Mouse (Mus musculus) kidney, postnatal 0 days (tissue): ENCODE data around the gene Garnl3. TPM values are rescaled to one million over a fixed set of nuclear protein-coding genes. Genes with fewer than 3 reads are reported as not detected.

Experiments
- ATAC-seq: fragments of 200-750 bp; cut with Nextera tagmentation; replicated peaks from 2 replicates; pipeline ENCODE4 v1.8.0; 2017; ENCODE audit warnings: low read depth, moderate number of reproducible peaks, moderate TSS enrichment, moderate library complexity; ENCODE audit not compliant: low FRiP score
- DNase-seq: peaks from one replicate; pipeline ENCODE4 v3.0.0-alpha.2; 2016; ENCODE audit warnings: low spot score
- H3K27ac ChIP-seq: fragments of 300-500 bp; sonication (generic); 2 replicates; pipeline ENCODE4 v1.5.1; 2014; ENCODE audit warnings: mild to moderate bottlenecking
- H3K27me3 ChIP-seq: fragments of 300-500 bp; sonication (generic); 2 replicates; pipeline ENCODE4 v1.6.1; 2014; ENCODE audit warnings: low read length, mixed read lengths; ENCODE audit not compliant: insufficient read depth
- H3K36me3 ChIP-seq: fragments of 300-500 bp; sonication (generic); 2 replicates; pipeline ENCODE4 v1.6.1; 2014; ENCODE audit warnings: low read length, mixed read lengths; ENCODE audit not compliant: insufficient read depth
- H3K4me1 ChIP-seq: fragments of 300-500 bp; sonication (generic); replicated peaks from 2 replicates; pipeline ENCODE4 v1.6.1; 2014; ENCODE audit warnings: antibody characterized with exemption, low read length, mixed read lengths; ENCODE audit not compliant: insufficient read depth
- H3K4me2 ChIP-seq: fragments of 300-500 bp; sonication (generic); 2 replicates; pipeline ENCODE4 v1.6.1; 2014; ENCODE audit warnings: mild to moderate bottlenecking, low read length, moderate library complexity, mixed read lengths
- H3K4me3 ChIP-seq: fragments of 300-500 bp; sonication (generic); replicated peaks from 2 replicates; pipeline ENCODE4 v1.5.1; 2014; ENCODE audit warnings: low read depth, low read length
- H3K9ac ChIP-seq: fragments of 300-500 bp; sonication (generic); 2 replicates; pipeline ENCODE4 v1.6.1; 2014; ENCODE audit warnings: low read depth, low read length
- H3K9me3 ChIP-seq: fragments of 300-500 bp; sonication (generic); replicated peaks from 2 replicates; pipeline ENCODE4 v1.6.1; 2016; ENCODE audit warnings: low read length, inconsistent platforms, mixed read lengths
- CTCF ChIP-seq: IDR thresholded peaks from 2 replicates; pipeline ENCODE4 v1.5.1; 2016; ENCODE audit warnings: antibody characterized with exemption, low read depth, mild to moderate bottlenecking, moderate library complexity
- WGBS: fragments of 180-500 bp; shearing (Covaris S2); extraction: QIAGEN DNeasy Blood & Tissue Kit; methylation state at CpG from one replicate; pipeline ENCODE4 v1.1.7; 2014; 5-methylcytosine and 5-hydroxymethylcytosine counted together
- polyA plus RNA-seq: library from polyadenylated mRNA; unstranded; fragments of >200 nt; fragmentation: Nextera tagmentation; extraction: Ambion mirVana; gene quantifications from 2 replicates; pipeline ENCODE4 v1.2.1, GENCODE M21; 2015

Gene Garnl3
- polyA plus RNA-seq, result 6.6 and 6.9 TPM in 2 replicates

- peak; percentile 75 for TF ChIP-seq CTCF
- DNase-seq (peak; percentile 77), ATAC-seq (peak; percentile 3)
- H3K4me1 ChIP-seq, result peaks cover 4% of the 10 kb centered on the region
- H3K4me2 ChIP-seq, result peak within 1 kb of the TSS; percentile 91
- peak within 1 kb of the TSS; percentile 58 for H3K4me3 ChIP-seq
- no peaks in the 10 kb centered on the region for H3K36me3 ChIP-seq
- H3K9me3 ChIP-seq, result no peaks in the 10 kb centered on the region
- peak within 1 kb of the TSS; percentile 37 for H3K27ac ChIP-seq
- H3K27me3 ChIP-seq, result no peaks in the 10 kb centered on the region
- peak within 1 kb of the TSS; percentile 49; the same call in 1 of the 2 replicates for H3K9ac ChIP-seq
- WGBS, result under 1% methylated on average over 22 of the region's 22 CpGs
These were observed at the start of gene Garnl3 for GRCm38 (mm10) chr2:33131500-33132092. Gene Garnl3 (minus strand): TSS chr2:33131654.

- Histone ChIP-seq H3K4me1 (peaks cover 9% of the 10 kb centered on the region; the same call in 1 of the 2 replicates), H3K4me2 (no peak overlapping the region), H3K9me3 (no peaks in the 10 kb centered on the region), H3K27ac (peak overlapping the region; percentile 31; the same call in 1 of the 2 replicates), H3K27me3 (no peaks in the 10 kb centered on the region), H3K9ac (no peak overlapping the region), H3K4me3 (no peak overlapping the region), H3K36me3 (no peaks in the 10 kb centered on the region)
- peak; percentile 74 for ATAC-seq
- DNase-seq, result peak; percentile 76
- WGBS, result 34% methylated on average over 16 of the region's 16 CpGs
- TF ChIP-seq CTCF, result no peak
These were observed 48.6 kb upstream of the Garnl3 start for GRCm38 (mm10) chr2:33179930-33180630.

GRCm38 (mm10) chr2:33179171-33179929 lies 47.9 kb upstream of the Garnl3 start:
- WGBS, result 56% methylated on average over 14 of the region's 14 CpGs
- no peaks in the 10 kb centered on the region for H3K36me3 ChIP-seq
- DNase-seq (no peak), ATAC-seq (no peak; the same call in 1 of the 2 replicates)
- H3K9ac ChIP-seq, result no peak overlapping the region
- H3K4me3 ChIP-seq, result no peak overlapping the region
- no peaks in the 10 kb centered on the region for H3K9me3 ChIP-seq
- peak overlapping the region; percentile 31; the same call in 1 of the 2 replicates for H3K27ac ChIP-seq
- no peak overlapping the region for H3K4me2 ChIP-seq
- TF ChIP-seq CTCF, result no peak
- peaks cover 9% of the 10 kb centered on the region; the same call in 1 of the 2 replicates for H3K4me1 ChIP-seq
- no peaks in the 10 kb centered on the region for H3K27me3 ChIP-seq

- peaks cover 9% of the 10 kb centered on the region; the same call in 1 of the 2 replicates for H3K4me1 ChIP-seq
- WGBS, result 75% methylated on average over 11 of the region's 11 CpGs
- no peak for TF ChIP-seq CTCF
- ATAC-seq (no peak; the same call in 1 of the 2 replicates), DNase-seq (no peak)
- H3K27me3 ChIP-seq, result no peaks in the 10 kb centered on the region
- H3K27ac ChIP-seq, result no peak overlapping the region
- no peaks in the 10 kb centered on the region for H3K36me3 ChIP-seq
- H3K4me3 ChIP-seq, result no peak overlapping the region
- no peaks in the 10 kb centered on the region for H3K9me3 ChIP-seq
- no peak overlapping the region for H3K9ac ChIP-seq
- no peak overlapping the region for H3K4me2 ChIP-seq
These were observed 46.9 kb upstream of the Garnl3 start for GRCm38 (mm10) chr2:33178243-33178932.

GRCm38 (mm10) chr2:33177443-33178242 lies 46.2 kb upstream of the Garnl3 start:
- Histone ChIP-seq H3K4me2 (no peak overlapping the region), H3K36me3 (no peaks in the 10 kb centered on the region), H3K9me3 (no peaks in the 10 kb centered on the region), H3K27me3 (no peaks in the 10 kb centered on the region), H3K4me1 (peaks cover 9% of the 10 kb centered on the region; the same call in 1 of the 2 replicates), H3K27ac (no peak overlapping the region), H3K4me3 (no peak overlapping the region), H3K9ac (no peak overlapping the region)
- no peak for TF ChIP-seq CTCF
- no peak for DNase-seq
- no peak for ATAC-seq
- WGBS, result 81% methylated on average over 12 of the region's 12 CpGs
